In the genomic region with DNA sequence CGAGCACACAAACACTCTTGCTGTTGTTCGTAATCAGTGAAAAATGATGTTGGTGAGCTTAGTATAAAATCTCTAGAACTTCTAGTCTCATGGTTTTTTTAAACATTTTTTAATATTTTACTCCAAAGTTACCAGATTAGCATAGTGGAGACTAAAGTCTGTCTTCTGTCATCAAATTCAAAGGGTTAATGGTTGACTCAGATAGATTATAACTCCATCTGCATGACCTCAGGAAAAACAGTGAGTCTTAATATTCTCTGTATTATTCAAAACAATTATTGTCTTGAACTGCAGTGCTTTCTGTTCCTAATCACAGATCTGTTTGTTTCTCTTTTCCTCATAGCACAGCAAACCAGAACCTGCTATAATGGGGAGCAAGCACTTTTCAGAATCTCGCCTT, we compare ENCODE assay signal across 22 mouse cellular contexts. TPM values are rescaled to one million over a fixed set of nuclear protein-coding genes. Genes with fewer than 3 reads are reported as not detected.
DNase-seq lines count a peak whose midpoint lies in the region; TF ChIP-seq lines count a peak whose summit lies in the region.
"Had no signal": no experiment of that assay in that cellular context is flagged by ENCODE, and none has a peak within 500 bp of the region (broad histone marks: within the 10 kb centered on the region; RNA-seq: fewer than 3 reads in every experiment).

No protein-coding gene starts in this region.

- intact Hi-C loops in heart, postnatal 14 days (cut with DNase I), result no loop called here

- peaks cover 3% of the 10 kb centered on the region; the same call in 1 of the 2 replicates for H3K4me1 ChIP-seq in kidney, adult 2 months (ENCODE audit: control insufficient read depth, insufficient read depth, low read length)

- no peaks in the 10 kb centered on the region for H3K36me3 ChIP-seq in kidney, adult 2 months (ENCODE audit: control insufficient read depth, insufficient read depth, low read length)
- H3K36me3 ChIP-seq: G1E had no signal

- no peak for TF ChIP-seq CTCF in kidney, adult 2 months (conservative IDR thresholded peaks at IDR 0.05; ENCODE audit: insufficient read depth, insufficient read length, low read depth, low read length)

- peak; percentile 1 for DNase-seq in heart, adult 11 months
- DNase-seq in heart, postnatal 14 days, result no peak
- peak; percentile 68 for DNase-seq in kidney, adult 2 months
- no peak for DNase-seq in kidney, postnatal 36 days
- peak; percentile 67 for DNase-seq in kidney, adult 9 months
- no peak for DNase-seq in kidney, postnatal 4 days
- DNase-seq: adrenal gland, adult 2 months; adrenal gland, adult 8-10 months; adrenal gland, postnatal 10 days; adrenal gland, postnatal 14 days; adrenal gland, postnatal 25 days; adrenal gland, postnatal 36 days; B cell, adult 2 months; cerebellum, adult 11 months; cerebellum, adult 11-12 months; cerebellum, adult 18-20 months had no signal

- H3K4me3 ChIP-seq in kidney, adult 2 months (ENCODE audit: insufficient read depth, low read depth, low read length), result no peak overlapping the region

- H3K27ac ChIP-seq in kidney, adult 2 months (ENCODE audit: insufficient read depth, low read depth, low read length), result no peak overlapping the region

- WGBS in kidney, adult 2 months, result 72% methylated on average over 3 of the region's 3 CpGs

- TF ChIP-seq POLR2A in kidney, adult 2 months (IDR thresholded peaks at IDR 0.05; ENCODE audit: low read depth, low read length), result no peak

- H3K27me3 ChIP-seq in kidney, adult 2 months (replicated peaks; ENCODE audit: control insufficient read depth, insufficient read depth, low read length), result no peaks in the 10 kb centered on the region
- H3K27me3 ChIP-seq: CH12.LX, Patski had no signal

RNA-seq across cellular contexts. Expression of gene Me1, which starts 4.7 kb away (rescaled TPM):
- total RNA-seq in heart, postnatal 14 days (2021), result 10 to 100 TPM; 73.0 to 84.6 TPM
- 150 and 153 TPM in 2 replicates for polyA plus RNA-seq in kidney, adult 2 months (2012; rRNA removed)
- polyA plus RNA-seq: activated CD4-positive, CD25-positive, alpha-beta regulatory T cell, adult 4 months; CD4-positive, CD25-positive, alpha-beta regulatory T cell, adult 4 months had no signal

RNA-seq across cellular contexts. Expression of gene Prss35, which starts 52.3 kb away (rescaled TPM):
- 1 to 10 TPM in 1 of 2 experiments, under 1 TPM in 1; 0.49 to 1.2 TPM for total RNA-seq in heart, postnatal 14 days (2021)
- polyA plus RNA-seq in kidney, adult 2 months (2012; rRNA removed), result 0.20 and 0.87 TPM in 2 replicates
- total RNA-seq: CH12.LX, MEL had no signal
- polyA plus RNA-seq: activated CD4-positive, CD25-positive, alpha-beta regulatory T cell, adult 4 months; CD4-positive, CD25-positive, alpha-beta regulatory T cell, adult 4 months; G1E had no signal

Comparison
In these comparisons a context has a peak if more than half of its experiments do, and no peak if none do; other contexts are left out.
1. DNase-seq: peak in heart, adult 11 months (single experiment), kidney, adult 2 months (single experiment) and kidney, adult 9 months (single experiment); none in heart, postnatal 14 days (0 of 2), kidney, postnatal 36 days (0 of 2) and kidney, postnatal 4 days (0 of 2).